Mouse (Mus musculus) liver, adult 2 months (tissue): Measurements from ENCODE around the gene Ptprd. TPM values are rescaled to one million over a fixed set of nuclear protein-coding genes. Genes with fewer than 3 reads are reported as not detected.
A peak's percentile ranks its signal among the peaks of the same experiment; 100 is the strongest.

Experiments used
- DNase-seq: peaks from one replicate; pipeline ENCODE4 v3.0.0-alpha.2; 2011; ENCODE audit warnings: low read depth, low spot score; ENCODE audit errors: extremely low read depth
- H3K27ac ChIP-seq: fragments of 200-500 bp; replicated peaks from 2 replicates; pipeline ENCODE4 v1.5.1; 2012; ENCODE audit warnings: low read depth, mild to moderate bottlenecking, control low read depth, inconsistent platforms, low read length; ENCODE audit not compliant: insufficient read depth
- H3K27me3 ChIP-seq: fragments of 200-500 bp; 2 replicates; pipeline ENCODE4 v1.6.1; 2012; ENCODE audit warnings: mild to moderate bottlenecking, moderate library complexity, low read length, inconsistent platforms; ENCODE audit not compliant: control insufficient read depth, insufficient read depth
- H3K36me3 ChIP-seq: fragments of 200-500 bp; 2 replicates; pipeline ENCODE4 v1.6.1; 2012; ENCODE audit warnings: low read length, inconsistent platforms; ENCODE audit not compliant: control insufficient read depth, insufficient read depth
- H3K4me1 ChIP-seq: fragments of 200-500 bp; 2 replicates; pipeline ENCODE4 v1.6.1; 2011; ENCODE audit warnings: low read length; ENCODE audit not compliant: control insufficient read depth, insufficient read depth
- H3K4me3 ChIP-seq: fragments of 200-500 bp; 2 replicates; pipeline ENCODE4 v1.5.1; 2011; ENCODE audit warnings: low read depth, mild to moderate bottlenecking, control low read depth, low read length, moderate library complexity; ENCODE audit not compliant: insufficient read depth
- H3K79me2 ChIP-seq: fragments of 200-500 bp; 2 replicates; pipeline ENCODE4 v1.6.1; 2012; ENCODE audit warnings: inconsistent platforms, mild to moderate bottlenecking, low read length, moderate library complexity; ENCODE audit not compliant: control insufficient read depth, insufficient read depth
- H3K9ac ChIP-seq: fragments of 200-500 bp; 2 replicates; pipeline ENCODE4 v1.6.1; 2012; ENCODE audit warnings: low read depth, mild to moderate bottlenecking, control low read depth, inconsistent platforms, low read length
- CTCF ChIP-seq: fragments of 200-500 bp; IDR thresholded peaks from 2 replicates; pipeline ENCODE4 v1.5.1; 2011; ENCODE audit warnings: low read depth, low read length, control low read depth
- POLR2A ChIP-seq: fragments of 200-500 bp; IDR thresholded peaks from 2 replicates; pipeline ENCODE4 v1.6.1; 2011; ENCODE audit warnings: low read length, control low read depth; ENCODE audit not compliant: insufficient read depth; ENCODE audit errors: extremely low read depth
- WGBS: fragments of 180-500 bp; shearing (Covaris S2); methylation state at CpG from one replicate; pipeline ENCODE4 v1.1.7; 2018; 5-methylcytosine and 5-hydroxymethylcytosine counted together
- polyA plus RNA-seq: library from polyadenylated mRNA; depleted of rRNA; stranded (reverse); fragments of >200 nt; gene quantifications from 2 replicates; pipeline ENCODE4 v1.2.3, GENCODE M21; 2012
- total RNA-seq: library from RNA; depleted of rRNA; stranded (reverse); fragments of >200 nt; gene quantifications from 2 replicates; pipeline ENCODE4 v1.2.3, GENCODE M21; 2014

Ptprd gene
- total and polyA plus RNA-seq, 2 experiments = 15.4 to 127 TPM

- Histone ChIP-seq H3K36me3 (no peaks in the 10 kb centered on the region), H3K4me3 (no peak overlapping the region), H3K27ac (no peak overlapping the region), H3K9ac (no peak overlapping the region), H3K4me1 (peaks cover 12% of the 10 kb centered on the region), H3K27me3 (no peaks in the 10 kb centered on the region), H3K79me2 (peaks cover 6% of the 10 kb centered on the region; the same call in 1 of the 2 replicates)
- 90% methylated on average over 2 of the region's 2 CpGs for WGBS
- TF ChIP-seq POLR2A (no peak), CTCF (no peak)
- DNase-seq = no peak
These were observed 1792.1 kb downstream of the Ptprd start for GRCm38 (mm10) chr4:76419641-76420040.

DNA sequence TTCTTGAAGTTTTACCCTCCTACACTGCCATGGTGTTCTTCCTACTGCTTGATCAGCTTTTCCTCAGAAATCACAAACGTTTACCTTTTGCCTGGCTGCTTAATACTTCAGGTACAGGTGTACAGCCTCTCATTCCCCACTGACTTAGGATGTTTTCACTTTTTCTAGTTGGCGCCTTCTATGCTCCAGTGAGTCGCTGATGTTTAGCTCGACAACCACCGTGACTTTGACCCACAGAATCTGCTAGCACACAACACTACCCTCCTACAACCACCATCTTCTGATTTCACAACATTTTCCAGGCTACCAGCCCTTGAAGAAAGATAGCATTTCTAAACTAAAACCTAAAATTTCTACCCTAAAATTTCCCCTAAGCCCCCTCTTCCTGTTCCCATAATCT is 1794.1 kb downstream of the Ptprd start:
- no peak overlapping the region for H3K27ac ChIP-seq
- peaks cover 3% of the 10 kb centered on the region; the same call in 1 of the 2 replicates for H3K79me2 ChIP-seq
- no peak overlapping the region for H3K4me3 ChIP-seq
- no peaks in the 10 kb centered on the region for H3K36me3 ChIP-seq
- TF ChIP-seq CTCF (no peak), POLR2A (no peak)
- H3K27me3 ChIP-seq = no peaks in the 10 kb centered on the region
- no peak overlapping the region for H3K9ac ChIP-seq
- DNase-seq = no peak
- 92% methylated on average over 5 of the region's 5 CpGs for whole genome bisulfite sequencing
- peaks cover 10% of the 10 kb centered on the region for H3K4me1 ChIP-seq

DNA sequence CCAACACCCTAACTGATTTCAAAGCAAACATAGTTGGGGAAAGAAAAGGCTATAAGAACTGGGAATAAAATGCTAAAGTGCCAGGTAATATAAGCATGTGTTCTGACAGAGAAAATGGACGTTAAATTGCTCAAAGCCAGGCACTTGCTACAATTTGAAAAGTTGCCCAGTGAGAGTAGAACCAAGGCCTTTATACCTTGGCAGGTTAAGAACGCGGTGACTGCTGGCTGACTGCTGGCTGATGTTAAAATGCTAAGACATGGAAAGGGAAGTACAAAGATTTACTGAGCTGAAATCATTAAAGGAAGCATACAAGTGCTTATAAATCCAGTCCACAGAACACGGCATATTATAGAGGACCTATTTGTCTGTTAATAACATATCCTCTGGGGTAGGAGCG is 1796.1 kb downstream of the Ptprd start:
- TF ChIP-seq POLR2A (no peak), CTCF (no peak)
- H3K36me3 ChIP-seq = no peaks in the 10 kb centered on the region
- peaks cover 3% of the 10 kb centered on the region; the same call in 1 of the 2 replicates for H3K79me2 ChIP-seq
- peaks cover 10% of the 10 kb centered on the region for H3K4me1 ChIP-seq
- no peak overlapping the region; the same call in 1 of the 2 replicates for H3K27ac ChIP-seq
- DNase-seq = peak; percentile 83
- H3K4me3 ChIP-seq = no peak overlapping the region
- H3K9ac ChIP-seq = no peak overlapping the region
- 44% methylated on average over 5 of the region's 5 CpGs for WGBS
- H3K27me3 ChIP-seq = no peaks in the 10 kb centered on the region

DNA sequence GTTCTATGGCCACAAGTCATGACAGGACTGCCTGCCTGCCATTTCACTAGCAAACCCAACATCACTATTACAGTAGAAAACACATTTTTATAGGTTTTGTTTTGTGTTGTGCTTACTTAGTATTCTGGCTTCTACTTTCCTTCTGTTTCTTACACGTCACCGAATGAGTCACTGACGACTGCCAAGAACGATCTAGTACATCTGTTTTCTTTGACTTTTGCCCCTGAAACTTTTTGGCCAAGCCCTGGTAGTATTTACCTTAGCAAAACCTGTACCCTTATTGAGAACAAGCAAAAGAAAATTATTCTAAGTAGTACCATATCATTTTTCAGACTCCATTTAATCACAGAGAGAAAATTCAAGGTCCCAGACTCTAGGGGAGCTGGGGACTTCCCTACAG is 1797.2 kb downstream of the Ptprd start:
- DNase-seq = peak; percentile 76
- Histone ChIP-seq H3K79me2 (peaks cover 3% of the 10 kb centered on the region; the same call in 1 of the 2 replicates), H3K27me3 (no peaks in the 10 kb centered on the region), H3K27ac (peak overlapping the region; percentile 50), H3K36me3 (no peaks in the 10 kb centered on the region), H3K4me1 (peaks cover 10% of the 10 kb centered on the region), H3K9ac (no peak overlapping the region), H3K4me3 (no peak overlapping the region)
- 21% methylated on average over 4 of the region's 4 CpGs for WGBS
- TF ChIP-seq CTCF (no peak), POLR2A (no peak)

DNA sequence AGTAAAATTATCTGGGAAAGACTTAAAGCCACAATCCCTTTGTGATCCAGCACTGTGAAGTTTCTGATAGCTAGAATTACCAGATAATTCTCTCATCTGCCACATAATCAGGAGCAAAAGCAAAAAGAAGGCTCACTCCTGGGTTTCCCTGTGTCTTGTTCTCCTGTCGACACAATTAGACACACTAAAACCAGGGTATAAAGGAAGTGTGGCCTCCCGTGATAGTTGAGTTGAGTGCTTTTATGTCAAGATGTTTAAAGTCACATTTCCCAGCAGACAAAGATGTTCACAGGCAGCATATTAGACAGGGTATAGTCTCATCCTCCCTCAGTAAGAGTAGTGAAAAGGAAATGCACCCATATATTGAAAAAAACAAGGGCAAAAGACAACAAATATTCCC is 1801.7 kb downstream of the Ptprd start:
- H3K27ac ChIP-seq = no peak overlapping the region
- no peak overlapping the region for H3K4me3 ChIP-seq
- no peak for DNase-seq
- 86% methylated on average over 2 of the region's 2 CpGs for WGBS
- TF ChIP-seq POLR2A = no peak
- no peak for TF ChIP-seq CTCF
- peaks cover 8% of the 10 kb centered on the region; the same call in 1 of the 2 replicates for H3K79me2 ChIP-seq
- no peak overlapping the region for H3K9ac ChIP-seq
- H3K36me3 ChIP-seq = no peaks in the 10 kb centered on the region
- H3K4me1 ChIP-seq = peaks cover 9% of the 10 kb centered on the region; the same call in 1 of the 2 replicates
- no peaks in the 10 kb centered on the region for H3K27me3 ChIP-seq

GRCm38 (mm10) chr4:76409159-76409558 is 1802.6 kb downstream of the Ptprd start:
- TF ChIP-seq POLR2A = no peak
- TF ChIP-seq CTCF = no peak
- Histone ChIP-seq H3K27me3 (no peaks in the 10 kb centered on the region), H3K36me3 (no peaks in the 10 kb centered on the region), H3K79me2 (peaks cover 8% of the 10 kb centered on the region; the same call in 1 of the 2 replicates), H3K27ac (no peak overlapping the region), H3K9ac (no peak overlapping the region), H3K4me3 (no peak overlapping the region), H3K4me1 (peaks cover 6% of the 10 kb centered on the region; the same call in 1 of the 2 replicates)
- no peak for DNase-seq
- 85% methylated on average over 3 of the region's 3 CpGs for WGBS
